Mouse (Mus musculus): Measurements from ENCODE around the gene AU018091.
"Not testable (repeated sequence)": the region's sequence is repeated elsewhere in the genome, so short reads cannot be mapped to it uniquely, and the experiment has no call there.

The AU018091 gene

DNA sequence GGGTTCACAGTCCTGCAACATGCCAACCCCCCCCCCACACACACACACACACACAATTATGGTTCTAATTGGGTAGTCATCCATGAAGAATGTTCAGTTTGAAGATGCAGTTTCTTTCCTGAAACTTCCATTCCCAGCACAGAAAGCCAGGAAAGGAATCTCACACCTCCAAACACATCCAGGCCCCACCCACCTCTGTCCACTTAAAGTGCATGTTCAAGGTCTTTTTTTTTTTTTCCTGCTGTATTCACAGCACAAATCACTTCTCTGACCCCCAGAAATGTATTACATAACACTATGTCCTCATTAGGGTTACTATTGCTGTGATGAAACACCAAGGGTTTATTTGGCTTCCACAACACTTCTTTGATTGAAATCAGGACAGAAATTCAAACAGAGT, 4.0 kb downstream of the AU018091 start:
- DNase-seq: no peak

DNA sequence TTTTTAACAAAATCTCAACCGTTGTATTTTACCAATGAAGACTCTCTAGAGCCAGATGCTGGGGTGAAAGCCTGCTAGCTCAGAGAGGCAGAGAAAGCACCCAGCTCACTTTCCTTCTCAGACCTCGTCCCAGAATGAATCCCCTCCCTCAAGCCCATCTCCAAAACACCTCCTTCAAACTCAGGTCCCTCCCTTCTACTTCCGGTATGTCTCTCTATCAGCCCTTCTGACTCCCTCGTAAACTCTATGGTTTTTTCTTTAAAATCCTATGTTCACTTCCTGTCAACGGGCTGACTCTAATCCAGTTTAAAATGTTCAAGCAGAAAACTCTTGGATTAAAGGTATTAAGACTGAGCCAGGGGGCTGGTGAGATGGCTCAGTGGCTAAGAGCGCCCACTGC, 4.6 kb downstream of the AU018091 start:
- no peak for DNase-seq

DNA sequence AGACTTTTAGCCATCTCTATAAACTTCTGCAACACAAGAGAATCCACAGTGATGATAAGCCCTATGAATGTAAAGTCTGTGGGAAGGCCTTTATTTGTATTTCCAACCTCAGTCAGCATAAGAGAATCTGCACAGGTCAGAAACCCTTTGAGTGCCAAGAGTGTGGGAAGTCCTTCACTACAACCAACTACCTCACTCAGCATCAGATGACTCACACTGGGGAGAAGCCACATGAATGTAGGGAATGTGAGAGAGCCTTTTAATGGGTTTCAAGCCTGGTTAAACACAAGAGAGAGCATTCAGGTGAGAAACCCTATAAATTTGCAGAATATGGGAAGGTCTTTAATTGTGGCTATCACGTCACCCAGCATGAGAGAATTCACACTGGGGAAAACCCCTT, 18.6 kb downstream of the AU018091 start:
- no peak for DNase-seq

DNA sequence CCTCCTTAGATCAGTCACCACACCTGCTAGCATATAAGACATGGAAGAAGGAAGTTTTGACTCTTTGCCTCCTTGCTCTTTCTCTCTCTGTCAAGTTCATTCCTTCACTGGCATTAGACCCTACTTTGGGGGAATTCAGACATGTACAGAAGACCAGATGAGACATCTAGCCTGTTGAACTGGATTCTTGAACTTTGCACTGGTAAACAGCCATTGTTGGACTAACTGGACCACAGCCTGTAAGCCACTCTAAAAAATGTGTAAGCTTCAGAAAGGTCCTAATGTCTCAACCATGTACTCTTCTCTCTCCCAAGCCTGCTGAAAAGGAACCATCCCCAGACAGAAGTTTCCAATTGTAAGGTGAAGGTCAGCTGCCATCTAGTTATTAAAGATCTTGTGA, 22.9 kb downstream of the AU018091 start:
- no peak for DNase-seq

DNA sequence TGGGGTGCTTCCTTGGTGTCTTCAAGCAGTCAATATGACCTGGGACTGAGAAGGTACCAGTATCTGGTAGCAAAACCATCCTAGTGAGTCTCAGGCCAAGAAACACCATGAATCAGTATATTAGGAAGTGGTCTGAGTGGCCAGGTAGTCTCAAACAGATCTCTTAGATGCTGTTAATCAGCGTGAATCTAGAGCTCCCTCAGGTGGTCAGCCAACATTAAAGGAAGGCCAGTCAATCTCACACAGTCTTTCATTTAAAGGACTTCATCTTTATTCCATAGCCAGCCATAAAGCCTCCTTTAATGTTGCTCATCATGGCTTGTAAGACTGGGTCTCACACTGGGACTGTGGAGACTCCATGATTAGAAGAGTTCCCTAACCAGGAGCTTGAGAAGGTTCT, 25.7 kb downstream of the AU018091 start:
- no peak for DNase-seq

DNA sequence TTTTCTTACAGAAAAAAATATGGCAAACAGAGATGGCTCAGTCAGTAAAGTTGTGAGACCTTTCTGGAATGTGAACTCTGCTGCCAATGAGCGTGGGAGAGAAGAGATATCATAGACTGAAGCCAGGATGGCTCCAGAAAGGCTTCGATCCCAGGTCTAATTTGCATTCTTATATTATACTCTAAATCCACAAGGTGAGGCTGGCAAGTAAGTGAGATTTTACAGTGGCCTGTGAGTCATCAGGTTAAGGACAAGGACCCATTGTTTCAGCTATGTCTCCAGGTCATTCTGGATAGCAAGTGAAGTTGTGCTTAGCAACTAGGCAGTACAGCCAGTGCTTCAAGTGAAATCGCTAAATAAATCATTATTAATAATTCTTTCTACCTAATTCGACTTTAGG, 33.4 kb downstream of the AU018091 start:
- no peak for DNase-seq

DNA sequence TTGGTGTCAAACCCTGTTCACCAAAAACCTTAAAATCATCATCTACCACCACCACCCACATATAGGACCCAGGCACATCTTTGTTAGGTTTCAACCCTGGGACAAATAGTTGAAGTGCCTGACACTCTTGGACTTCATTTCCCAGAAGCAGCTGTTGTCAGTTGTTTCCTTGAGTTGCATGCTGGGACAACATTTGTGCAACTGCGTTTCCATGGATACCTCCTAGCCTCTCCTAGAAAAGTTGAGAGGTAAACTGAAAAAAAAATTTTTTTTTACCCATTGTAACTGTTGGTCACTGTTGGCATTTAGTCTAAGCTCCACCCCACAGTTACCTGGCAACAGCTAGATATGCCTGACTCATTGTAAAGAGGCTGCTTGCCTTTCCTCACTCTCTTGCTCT, 34.3 kb downstream of the AU018091 start:
- DNase-seq: no peak

DNA sequence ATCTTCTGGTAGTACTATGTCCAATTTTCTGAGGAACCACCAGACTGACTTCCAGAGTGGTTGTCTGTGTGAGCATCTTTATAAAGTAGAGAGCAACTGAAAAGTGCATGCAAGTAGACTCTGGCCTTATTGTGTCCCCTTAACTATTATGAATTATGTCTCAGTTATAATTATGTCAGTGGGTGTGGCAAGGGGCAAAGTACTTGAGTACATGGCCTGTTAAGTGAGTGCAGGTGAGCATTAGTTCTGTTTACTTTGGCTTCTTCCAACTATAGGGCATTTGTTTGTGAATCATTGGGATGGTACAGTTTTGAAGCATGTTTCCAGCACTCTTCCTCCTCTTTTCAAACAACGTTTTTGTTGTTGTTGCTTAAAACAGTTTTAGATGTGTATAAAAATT, 38.7 kb downstream of the AU018091 start:
- DNase-seq: no peak

DNA sequence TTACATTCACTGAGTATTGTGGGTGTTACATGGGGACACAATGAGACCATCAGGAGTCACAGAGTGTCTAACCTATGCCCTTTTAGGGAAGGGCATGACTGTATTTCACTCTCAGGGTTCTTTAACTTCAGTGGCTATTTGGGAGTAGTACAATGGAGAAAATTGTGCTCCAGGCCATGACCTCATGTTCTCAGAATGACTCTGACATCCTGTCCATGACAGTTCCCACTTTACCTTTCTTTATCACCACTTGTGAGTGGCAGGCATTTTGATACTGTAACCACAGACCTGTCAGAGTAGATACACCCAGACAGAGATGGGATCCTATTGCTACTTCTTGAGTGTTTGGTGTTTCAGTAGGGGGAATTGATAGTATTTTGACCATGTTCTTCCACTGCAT, 40.4 kb downstream of the AU018091 start:
- not testable (repeated sequence) for DNase-seq

DNA sequence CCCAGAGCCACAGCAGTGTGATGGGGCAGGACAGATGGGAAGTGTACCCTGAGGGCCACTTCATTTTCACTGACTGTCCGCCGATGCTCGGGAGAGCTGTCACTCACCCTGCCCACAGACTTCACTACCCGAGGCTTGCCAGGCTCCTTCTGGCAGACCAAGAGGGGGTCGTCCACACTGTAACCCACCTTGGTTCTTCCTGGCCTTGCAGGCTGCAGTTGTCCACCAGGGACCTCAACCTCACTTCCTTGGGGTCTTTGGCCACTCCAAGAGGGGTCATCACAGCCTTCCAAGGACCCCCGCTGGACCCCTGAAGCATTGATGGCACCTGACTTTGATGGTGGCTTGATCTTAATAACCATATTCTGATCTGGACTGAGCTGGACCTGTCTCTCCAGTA, 57.8 kb downstream of the AU018091 start:
- DNase-seq: not testable (repeated sequence)

DNA sequence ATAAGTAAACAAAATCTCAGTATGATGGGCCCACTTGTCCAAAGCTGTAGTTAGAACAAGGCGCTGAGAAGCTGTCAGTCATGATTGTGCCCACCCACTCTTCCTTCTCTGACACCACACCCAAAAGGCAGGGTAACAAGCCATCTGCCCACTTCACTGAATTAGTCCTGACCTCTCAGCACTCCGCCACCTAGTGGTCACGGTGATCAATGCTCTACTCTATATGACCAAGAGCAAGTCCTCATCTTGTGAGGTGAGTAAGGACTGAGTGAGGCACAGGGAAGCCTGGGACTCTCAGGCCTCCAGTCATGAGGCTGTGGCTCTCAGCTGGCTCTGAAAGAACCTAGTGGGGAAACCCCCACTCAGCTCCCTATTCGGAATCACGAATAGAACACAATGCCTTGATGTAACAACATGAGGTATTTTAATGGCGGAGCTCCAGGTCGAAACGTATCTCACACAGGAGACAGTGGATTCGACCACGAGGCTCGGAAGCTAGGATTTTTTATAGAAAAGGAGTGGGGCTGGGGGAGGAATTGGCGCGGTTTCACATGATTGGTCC, 62.4 kb downstream of the AU018091 start:
- DNase-seq: not testable (repeated sequence)

Measured in right cerebral cortex, postnatal 14 days (tissue).